Mouse (Mus musculus) small intestine, adult 2 months (tissue): Measurements from ENCODE around the gene 1700016H13Rik.

Experiments
- CTCF ChIP-seq: fragments of 200-500 bp; IDR thresholded peaks from 2 replicates; pipeline ENCODE4 v1.5.1; 2012; ENCODE audit warnings: low read depth, mild to moderate bottlenecking, control low read depth, inconsistent platforms, low read length, moderate library complexity, mixed read lengths; ENCODE audit not compliant: insufficient replicate concordance, insufficient read length; ENCODE audit errors: extremely low read depth
- POLR2A ChIP-seq: fragments of 200-500 bp; IDR thresholded peaks from 2 replicates; pipeline ENCODE4 v1.6.1; 2012; ENCODE audit warnings: low read depth, mild to moderate bottlenecking, control low read depth, inconsistent platforms, low read length, moderate library complexity

- TF ChIP-seq CTCF (no peak), POLR2A (no peak)
These were observed 44.8 kb downstream of the 1700016H13Rik start for GRCm38 (mm10) chr5:103610856-103611472.
